Mouse (Mus musculus): Measurements from ENCODE around the gene Prps1.
"Not testable (repeated sequence)": the region's sequence is repeated elsewhere in the genome, so short reads cannot be mapped to it uniquely, and the experiment has no call there.

Gene Prps1

DNA sequence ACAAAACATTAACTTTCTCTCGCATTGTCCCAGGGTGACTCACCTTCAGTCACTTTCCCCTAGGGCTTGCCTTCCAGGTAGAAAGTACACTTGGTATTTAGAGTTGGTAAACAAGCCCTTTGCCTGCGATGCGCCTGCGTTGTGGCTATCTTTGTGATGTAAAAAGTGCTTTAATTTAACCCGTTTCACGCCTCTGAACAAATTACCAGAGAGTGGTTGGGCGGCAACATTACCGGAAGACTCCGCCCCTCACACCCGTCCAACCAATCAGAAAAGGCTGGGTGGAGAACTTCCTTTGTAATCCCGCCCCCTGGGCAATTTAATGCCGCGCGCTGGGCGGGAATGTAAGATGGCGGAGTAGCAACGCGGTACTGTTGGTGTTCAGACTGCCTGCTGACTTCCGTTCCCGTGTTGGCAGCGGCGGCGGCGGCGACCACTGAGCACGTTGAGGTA lies at the start of gene Prps1:
Gene Prps1 (plus strand): TSS at position 335 of the 453 bp plus-strand sequence.
- peak; percentile 70 to 75 for DNase-seq (ENCODE audit: low spot score in 2 of 2)

DNA sequence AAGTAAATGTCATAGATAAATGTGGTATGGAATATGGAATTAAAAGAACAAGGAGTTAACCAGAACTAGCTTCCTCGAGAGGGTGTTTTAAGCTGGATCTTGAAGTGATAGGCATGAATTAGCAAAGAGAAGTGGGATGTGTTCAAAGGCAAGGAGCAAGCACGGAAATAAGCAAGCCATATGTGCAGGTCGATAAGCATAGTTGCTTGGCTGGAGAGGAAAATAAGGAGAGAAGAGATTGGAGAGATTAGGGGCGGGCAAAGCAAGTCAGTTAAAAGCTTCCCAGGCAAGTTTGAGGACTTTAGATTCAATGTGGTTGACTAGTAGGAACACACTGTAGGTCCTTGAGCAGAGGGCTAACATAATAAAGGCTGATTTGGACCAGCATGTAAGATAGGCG lies 48.8 kb upstream of the Prps1 start:
- no peak for DNase-seq (ENCODE audit: low spot score in 2 of 2)

DNA sequence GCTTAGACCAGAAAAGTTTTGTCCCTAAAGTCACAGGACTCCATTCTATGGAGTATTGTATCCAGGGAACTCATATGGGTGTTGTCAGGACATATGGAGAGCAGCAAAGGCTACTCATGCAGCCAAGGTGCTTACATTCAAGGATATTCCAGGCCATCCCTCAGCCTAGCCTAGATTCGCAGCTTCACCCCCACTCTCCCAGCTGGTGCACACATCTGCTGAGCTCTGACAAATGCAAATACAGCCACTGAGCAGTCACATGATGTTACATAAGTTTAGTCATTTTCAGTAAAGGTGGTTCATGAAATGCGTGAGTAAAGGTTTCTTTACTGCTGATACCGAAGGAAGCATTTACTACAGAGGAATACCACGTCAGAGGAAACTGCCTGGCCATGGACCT lies 37.9 kb upstream of the Prps1 start:
- DNase-seq (ENCODE audit: low spot score in 2 of 2): peak; percentile 34 to 55

DNA sequence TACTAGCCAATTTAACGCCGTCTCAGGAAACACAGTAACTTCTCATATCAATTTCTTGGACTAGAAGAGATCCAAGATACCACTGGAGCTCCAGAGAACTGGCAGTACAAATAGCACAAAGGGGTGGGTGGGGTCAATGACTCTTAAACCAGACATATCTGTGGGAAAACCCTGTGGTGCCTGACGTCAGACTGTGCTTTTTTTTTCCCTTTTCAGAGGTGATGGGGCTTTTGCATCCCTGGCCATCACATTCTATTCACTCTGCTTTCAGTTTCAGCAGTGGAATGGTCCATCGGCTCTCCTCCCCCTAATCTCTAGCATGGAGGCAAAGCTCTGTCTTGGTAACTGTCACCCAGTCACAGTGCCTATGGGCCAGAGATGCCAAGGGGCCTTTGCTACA lies 29.3 kb upstream of the Prps1 start:
- no peak for DNase-seq (ENCODE audit: low spot score in 2 of 2)

DNA sequence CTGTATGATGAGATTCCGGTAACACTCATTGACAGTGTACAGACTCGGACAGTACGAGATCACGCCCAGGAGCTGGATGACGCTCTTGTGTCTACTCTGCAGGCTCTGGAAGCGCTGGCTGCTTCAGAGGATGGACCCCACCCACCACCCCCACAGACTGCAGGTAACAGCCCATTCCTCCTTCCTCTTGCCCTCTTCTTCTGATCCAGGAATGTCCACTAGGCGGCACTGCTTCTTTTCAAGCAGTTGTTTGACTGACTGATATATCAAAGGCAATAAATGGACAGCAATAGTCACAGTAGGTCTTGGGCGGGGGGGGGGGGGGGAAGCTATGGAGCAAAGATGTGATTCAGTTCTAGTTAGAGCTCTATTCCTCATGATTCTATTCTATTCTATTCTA lies 28.2 kb upstream of the Prps1 start:
- no peak for DNase-seq (ENCODE audit: low spot score in 2 of 2)

DNA sequence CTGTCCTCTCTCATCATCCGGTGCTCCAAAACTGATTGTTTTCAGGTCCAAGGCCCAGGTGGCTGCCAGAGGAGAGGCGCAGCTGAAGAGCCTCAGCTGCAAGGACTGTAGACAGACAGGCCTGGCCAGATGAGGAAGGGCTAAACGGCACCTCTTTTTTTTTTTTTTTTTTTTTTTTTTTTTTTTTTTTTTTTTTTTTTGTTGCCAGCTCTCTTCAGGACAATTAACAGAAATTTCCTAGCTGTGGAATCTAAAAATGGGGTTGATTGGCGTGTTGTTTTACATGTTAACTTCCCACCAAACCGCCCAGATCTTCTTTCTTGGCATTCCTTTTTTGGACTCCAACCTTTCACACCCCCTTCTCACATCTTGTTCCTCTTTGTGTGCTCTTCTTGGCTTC lies 26.4 kb upstream of the Prps1 start:
- DNase-seq (ENCODE audit: low spot score in 2 of 2): no peak

DNA sequence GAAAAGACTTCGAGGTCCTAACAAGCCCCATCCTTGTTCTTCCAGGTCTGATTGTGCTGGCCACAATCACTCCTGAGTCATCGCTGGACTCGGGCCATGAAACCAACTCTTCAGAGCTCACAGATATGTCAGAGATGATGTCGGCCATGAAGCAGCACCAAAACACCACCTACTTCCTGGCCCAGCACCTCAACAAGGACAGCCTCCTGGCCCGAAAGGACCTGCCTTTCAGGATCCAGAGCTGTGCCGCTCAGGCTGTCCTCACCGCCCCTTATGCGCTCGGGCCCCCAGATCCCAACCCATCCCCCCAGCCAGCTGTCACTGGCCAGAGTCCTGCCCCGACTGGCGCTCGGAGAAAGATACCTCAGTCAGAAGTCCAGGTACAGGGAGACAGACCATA lies 25.9 kb upstream of the Prps1 start:
- no peak for DNase-seq (ENCODE audit: low spot score in 2 of 2)

DNA sequence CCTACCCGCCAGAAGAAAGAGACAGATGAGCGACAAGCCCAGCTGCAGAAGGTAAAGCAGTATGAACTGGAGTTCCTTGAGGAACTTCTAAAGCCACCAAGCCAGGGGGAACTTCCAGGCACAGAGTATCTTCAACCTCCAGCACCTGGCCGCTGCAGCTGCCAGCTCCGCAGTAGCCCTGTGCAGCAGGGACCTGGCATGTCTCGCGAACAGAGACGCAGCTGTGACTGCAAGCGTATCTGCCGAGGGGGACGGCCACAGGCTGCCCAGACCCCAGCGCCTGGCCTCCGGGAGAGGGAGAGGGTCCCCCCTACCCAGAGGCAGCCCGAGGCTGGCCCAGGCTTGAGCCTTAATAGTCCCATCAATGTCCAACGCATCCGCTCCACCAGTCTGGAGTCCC lies 24.4 kb upstream of the Prps1 start:
- DNase-seq (ENCODE audit: low spot score in 2 of 2): no peak

DNA sequence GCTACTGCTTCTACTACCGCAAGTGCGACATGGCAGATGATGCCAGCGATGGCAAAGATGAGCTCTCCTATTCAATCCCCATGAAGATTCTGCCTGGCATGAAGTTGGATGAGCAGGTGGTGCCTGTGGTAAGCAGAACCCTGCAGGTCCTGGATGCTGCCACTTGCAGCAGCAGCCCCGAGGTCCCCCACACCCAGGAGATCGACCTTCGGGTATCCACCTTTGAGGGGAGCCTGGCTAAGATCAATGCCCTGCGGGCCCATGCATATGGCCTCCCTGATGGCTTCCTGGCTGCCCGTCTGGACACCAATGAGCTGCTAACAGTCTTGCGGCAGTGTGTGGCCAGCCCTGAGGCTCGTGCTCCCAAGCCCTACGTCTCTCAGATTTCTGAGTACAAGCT lies 23.6 kb upstream of the Prps1 start:
- DNase-seq (ENCODE audit: low spot score in 2 of 2): no peak

DNA sequence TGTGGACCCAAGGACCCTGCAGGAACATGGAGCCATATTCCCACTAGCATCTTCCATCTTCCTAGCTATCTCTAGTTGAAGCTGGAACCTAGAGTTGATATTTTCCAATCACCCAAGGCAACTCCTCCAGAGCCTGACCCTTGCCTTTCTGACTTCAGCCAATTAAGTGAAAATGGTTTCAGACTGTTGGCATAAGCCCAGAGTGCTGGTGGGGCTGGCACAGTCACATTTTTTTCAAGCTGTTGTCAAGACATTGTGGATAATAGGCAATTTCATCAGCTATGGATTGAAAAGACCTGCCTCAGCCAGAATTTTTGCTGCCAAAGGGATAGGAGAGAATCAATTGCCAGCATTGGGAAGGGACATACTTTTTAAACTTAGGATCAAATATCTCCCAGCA lies 18.5 kb upstream of the Prps1 start:
- no peak for DNase-seq (ENCODE audit: low spot score in 2 of 2)

DNA sequence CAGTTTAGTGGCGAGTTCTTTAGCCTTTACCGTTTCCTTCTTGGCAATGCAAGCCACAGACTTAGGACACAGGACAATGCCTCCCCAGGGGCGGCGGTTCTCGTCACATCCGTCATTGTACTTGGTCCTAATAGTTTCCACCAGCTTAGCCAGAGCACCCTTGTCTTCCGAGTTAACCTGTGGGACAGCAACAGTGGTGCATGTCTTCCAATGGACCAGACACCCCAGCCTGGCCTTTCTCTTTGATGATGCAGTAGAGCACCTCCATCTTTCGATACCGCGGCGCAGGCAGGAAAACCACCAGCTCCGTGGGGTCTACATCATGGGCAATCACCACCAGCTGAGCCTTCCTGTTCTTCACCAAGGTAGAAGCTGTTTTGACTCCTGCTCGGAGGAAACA lies 10.9 kb upstream of the Prps1 start:
- DNase-seq (ENCODE audit: low spot score in 2 of 2): no peak

DNA sequence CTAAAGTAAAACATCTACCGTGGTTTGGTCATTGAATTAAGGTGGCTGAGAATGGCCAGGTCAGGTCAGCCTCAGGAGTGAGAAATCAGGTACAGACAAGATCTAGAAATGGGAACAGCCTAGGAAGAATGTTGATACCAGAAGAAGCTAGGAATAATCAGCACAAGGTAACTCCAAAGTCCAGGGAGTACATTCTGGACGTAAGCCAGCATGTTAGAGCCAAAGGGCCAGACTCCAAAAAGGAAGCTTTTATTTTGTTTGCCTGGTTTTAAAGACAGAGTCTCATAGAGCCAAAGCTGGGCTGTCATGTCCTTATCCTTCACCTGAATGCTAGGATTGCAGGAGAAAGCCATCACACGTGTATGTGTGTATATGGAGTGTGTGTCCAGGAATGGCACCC lies 6.3 kb upstream of the Prps1 start:
- no peak for DNase-seq (ENCODE audit: low spot score in 2 of 2)

DNA sequence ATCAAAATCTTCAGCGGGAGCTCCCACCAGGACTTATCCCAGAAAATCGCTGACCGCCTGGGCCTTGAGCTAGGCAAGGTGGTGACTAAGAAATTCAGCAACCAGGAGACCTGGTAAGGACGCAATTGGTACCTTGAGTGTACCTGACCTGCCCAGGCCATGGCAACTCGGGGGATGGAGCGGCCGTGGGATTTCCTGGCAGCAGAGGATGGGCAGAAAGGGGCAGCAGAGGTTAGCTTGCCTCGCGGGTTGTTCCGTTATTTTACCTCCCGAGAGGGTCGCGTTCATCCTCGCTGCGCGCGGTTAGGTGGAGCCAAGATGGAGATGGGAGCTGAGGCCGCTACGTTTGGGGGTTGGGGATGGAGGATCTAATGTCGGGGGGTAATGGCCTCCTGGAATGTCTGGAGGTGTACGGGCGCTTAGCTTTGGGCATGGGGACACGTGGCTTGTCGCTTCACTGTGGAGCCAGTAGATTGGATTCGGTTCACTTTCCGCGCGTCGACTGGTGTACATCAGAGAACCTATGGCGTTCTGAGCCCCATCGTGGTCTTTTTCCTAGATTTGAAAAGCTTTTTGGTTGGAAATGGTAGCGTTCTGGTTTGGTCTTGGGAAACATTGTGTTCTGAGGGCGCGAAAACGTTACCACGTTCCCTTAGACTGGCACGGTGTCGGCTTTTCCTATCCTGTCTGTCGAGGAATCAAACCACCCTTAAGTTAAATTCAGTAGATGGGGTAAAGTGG lies 508 bp downstream of the Prps1 start:
- DNase-seq (ENCODE audit: low spot score in 2 of 2): peak in 1 of 2 experiments; percentile 11

DNA sequence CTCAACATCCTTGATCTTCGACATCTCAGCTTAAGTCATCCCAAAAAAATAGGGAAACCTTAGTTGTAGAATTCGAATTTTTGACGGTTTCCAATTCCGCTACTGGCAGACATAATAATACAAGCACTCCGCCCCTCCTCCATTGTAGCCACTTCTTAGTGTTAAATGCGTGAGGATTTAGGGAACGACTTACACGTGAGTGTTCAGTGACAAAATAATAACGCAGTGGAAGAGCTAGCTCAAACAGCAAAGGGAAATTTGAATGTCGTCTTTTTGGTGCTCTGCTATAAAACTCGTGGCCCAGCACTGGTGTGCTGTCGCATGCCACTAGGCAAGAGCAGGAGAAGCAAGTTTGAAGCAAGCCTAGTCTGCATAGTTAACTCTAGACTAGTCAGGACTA lies 1.1 kb downstream of the Prps1 start:
- no peak for DNase-seq (ENCODE audit: low spot score in 2 of 2)

DNA sequence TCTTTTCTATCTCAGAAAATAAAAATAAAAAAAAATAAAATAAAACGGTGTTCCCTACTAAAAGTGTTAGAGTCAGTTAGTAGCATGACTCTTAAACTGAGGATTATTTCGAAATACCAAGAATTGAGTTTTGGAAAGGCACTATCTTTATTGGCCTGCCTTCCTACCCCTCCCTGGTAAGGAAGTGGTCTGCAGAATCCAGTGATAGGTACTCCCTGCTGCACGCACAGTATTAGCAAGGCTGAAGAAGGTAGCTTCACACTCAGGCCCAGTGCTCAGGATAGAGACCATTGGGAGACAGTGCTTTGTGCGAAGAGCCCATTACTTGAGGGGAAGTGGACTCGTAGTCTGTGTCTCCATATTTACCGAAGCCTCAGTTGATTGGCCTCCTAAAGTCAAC lies 21.8 kb downstream of the Prps1 start:
- DNase-seq (ENCODE audit: low spot score in 2 of 2): no peak

DNA sequence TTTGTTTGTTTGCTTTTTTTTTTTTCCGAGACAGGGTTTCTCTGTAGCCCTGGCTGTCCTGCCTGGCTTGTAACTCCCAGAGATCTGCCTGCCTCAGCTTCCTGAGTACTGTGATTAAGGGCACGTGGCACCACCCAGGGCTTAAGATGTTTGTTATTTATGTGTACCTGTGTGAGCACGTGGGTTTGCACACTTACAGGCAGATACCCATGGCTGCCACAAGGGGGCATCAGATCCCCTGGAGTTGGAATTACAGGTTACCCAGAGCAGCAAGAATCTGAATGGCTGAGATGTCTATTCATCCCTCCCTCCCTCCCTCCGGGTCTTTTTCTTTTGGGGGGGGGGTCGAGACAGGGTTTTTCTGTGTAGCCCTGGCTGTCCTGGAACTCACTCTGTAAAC lies 22.8 kb downstream of the Prps1 start:
- peak in 1 of 2 experiments; percentile 6 for DNase-seq (ENCODE audit: low spot score in 2 of 2)

DNA sequence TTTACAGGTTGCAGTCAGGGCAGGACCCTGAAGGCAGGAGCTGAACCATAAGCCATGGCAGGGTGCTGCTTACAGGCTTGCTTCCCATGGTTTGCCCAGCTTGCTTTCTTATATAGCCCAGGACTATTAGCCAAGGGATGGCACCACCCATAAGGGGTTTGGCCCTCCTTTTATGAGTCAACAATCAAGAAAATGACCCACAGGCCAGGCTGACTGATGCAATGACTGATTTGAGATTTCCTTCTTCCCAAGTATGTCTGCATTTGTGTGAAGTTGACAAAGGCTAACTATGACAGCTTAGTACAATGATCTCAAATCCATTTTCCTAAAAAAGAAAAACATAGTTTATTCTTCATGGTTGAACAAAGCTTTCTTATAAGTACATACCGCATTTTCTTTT lies 32.8 kb downstream of the Prps1 start:
- DNase-seq (ENCODE audit: low spot score in 2 of 2): no peak

DNA sequence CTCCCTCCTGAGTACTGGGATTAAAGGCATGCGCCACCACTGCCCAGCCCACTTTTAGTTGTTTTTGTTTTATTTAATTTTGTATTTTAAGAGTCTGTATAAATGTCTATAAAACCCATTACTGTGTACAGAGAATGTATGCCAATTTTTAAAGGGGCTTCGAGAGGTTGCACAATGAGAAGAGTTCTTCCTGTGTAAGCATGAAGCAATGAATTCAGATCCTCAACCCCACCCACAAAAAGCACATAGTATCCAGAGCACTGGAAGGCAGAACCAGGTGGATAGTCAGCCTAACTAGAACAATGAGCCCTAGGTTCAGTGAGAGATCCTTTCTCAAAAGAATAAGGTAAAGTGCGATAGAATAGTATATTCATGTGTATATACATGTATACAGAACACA lies 33.8 kb downstream of the Prps1 start:
- no peak for DNase-seq (ENCODE audit: low spot score in 2 of 2)

DNA sequence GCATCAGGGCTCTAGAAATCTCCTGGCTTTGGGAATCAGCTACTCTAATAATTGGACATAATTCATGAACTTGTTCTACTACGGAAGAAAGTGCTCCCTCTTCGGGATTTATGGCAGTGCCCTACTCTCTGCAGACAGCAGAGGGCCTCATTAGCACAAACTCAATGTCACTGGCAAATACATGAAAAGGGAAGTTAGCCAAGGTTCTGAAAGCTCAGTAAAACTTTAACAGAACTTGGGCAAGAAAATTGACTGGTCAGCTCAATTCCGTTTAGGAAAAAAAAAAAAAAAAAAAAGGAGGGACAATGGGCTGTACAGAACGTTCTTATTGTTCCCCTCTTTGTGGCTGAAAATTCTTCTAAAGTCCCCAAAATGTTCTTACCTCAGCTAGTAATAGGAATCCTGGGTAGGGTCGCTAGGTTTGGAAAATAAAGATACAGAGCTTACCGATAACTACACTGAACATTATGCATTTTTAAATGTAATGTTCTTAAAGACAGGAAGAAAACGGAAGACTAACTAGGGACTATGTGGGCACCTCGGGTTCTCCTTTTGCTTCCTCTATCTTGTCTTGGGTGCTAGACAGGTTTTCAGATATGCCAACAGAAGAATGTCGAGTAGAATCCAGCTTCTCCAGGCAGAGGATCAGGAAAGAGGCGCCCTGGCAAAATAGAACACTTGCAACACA lies 35.6 kb downstream of the Prps1 start:
- no peak for DNase-seq (ENCODE audit: low spot score in 2 of 2)

DNA sequence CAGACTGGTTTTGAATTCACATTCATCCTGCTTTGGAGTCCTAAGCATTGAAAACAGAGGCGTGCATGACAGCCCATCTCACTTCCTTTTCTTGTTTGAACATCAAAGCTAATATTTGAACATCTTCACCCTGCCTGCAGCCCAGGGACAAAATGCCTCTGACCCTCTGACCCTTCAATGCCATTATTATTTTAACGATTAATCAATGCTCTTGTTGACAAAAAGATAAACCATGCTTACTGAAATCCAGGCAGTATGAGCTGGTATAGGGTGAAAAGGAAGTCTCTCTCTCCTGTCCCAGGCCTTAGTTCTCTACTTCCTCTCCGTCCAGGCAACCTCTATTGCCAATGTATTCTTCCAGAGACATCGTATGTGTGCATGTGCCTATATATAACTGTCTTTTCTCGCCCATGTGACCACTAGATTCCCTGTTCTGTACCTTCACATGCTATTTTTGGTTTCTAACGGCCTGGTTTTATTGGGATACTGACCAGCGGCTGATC lies 37.2 kb downstream of the Prps1 start:
- DNase-seq (ENCODE audit: low spot score in 2 of 2): no peak

DNA sequence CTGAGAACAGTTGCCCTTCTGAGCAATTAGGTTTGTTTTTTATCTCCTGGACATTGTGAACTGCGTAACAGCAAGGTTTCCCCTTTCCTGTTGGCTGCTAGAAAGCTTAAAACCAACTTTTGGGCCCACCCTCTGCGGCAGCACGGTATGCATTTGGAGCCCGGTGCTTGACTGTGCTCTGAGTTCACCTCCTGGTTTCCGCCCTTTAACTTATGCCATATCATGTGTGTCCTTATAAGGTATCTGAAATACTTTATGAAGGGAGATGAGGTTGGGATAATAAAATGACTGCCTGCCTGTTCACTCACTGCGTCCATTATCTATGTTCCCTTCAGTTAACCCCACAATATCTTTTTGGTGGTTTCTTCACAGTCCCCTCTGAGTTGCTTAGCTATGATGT lies 37.8 kb downstream of the Prps1 start:
- no peak for DNase-seq (ENCODE audit: low spot score in 2 of 2)

DNA sequence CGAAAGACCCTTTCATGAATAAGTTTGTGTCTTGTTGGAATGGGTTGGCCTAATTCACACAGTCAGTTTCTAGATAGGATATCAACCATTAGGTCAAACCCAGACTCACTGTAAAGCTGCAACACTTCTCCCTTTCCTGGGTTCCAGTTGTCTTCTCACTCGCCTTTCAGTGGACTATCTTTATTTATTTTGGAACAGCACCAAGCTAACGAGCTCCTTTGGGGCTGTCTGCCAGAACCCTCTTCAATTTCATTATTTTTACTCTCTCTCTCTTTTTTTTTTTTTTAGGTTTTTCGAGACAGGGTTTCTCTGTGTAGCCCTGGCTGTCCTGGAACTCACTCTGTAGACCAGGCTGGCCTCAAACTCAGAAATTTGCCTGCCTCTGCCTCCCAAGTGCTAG lies 42.0 kb downstream of the Prps1 start:
- DNase-seq (ENCODE audit: low spot score in 2 of 2): not testable (repeated sequence)

DNA sequence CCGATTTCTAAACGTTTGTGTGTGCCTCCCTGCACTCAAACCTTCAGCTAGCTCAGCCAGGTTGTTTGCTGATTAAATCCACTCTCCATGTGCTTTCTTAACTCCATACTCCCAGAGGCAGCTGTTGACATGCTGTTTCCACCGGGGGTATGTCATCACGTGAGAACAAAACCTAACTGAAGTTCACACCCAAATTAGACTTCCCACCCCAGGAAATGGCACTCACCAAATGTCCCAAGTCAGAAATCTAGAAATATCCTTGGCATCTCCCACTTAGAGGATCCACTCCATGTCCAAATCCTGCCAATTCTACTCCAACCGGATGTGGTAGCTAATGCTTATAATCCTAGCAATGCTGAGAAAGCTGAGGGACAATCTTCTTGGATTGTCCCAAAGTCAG lies 43.9 kb downstream of the Prps1 start:
- no peak for DNase-seq (ENCODE audit: low spot score in 2 of 2)

Data from right cerebral cortex, postnatal 36 days (tissue).